Mouse (Mus musculus): ENCODE results near the gene C1qtnf12. TPM values are rescaled to one million over a fixed set of nuclear protein-coding genes. Genes with fewer than 3 reads are reported as not detected.

C1qtnf12 gene
- polyA plus RNA-seq, 1 experiment from 2014 or later, result 43.5 TPM

DNA sequence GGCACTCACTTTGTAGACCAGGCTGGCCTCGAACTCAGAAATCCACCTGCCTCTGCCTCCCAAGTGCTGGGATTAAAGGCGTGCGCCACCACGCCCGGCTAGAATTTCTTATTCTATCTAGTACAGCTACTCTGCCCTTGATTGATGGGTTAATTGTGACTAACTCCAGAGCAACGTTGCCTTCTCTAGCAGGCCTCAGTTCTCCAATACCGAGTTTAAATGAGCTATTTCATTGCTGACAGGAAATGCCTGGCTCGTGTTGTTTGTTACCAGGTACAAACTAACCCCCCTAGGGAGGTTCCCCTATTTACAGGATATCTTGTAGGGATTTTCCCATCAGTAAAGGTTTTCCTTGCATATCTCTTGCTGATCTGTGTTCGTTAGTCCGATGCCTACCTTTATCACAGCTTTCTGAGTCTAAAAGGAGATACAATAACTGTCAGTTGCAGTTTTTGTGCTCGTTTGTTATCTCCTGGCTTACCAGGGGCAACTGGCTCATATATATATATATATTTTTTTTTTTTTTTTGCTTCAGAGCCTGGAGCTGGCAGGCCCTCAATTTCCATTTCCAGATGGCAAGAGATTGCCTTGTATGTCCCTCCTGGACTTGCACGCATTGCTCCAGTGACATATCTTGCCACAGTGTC, 19.4 kb downstream of the C1qtnf12 start:
- Histone ChIP-seq H3K4me1 (ENCODE audit: insufficient read depth) (no peaks in the 10 kb centered on the region), H3K36me3 (ENCODE audit: insufficient read depth) (no peaks in the 10 kb centered on the region), H3K4me2 (no peak overlapping the region), H3K27ac (ENCODE audit: low read depth) (no peak overlapping the region), H3K9me3 (ENCODE audit: low read depth, low read length) (no peaks in the 10 kb centered on the region), H3K27me3 (ENCODE audit: insufficient read depth, low read length) (no peaks in the 10 kb centered on the region), H3K9ac (no peak overlapping the region), H3K4me3 (ENCODE audit: low read depth, low read length) (no peak overlapping the region)
- 76% methylated on average over 12 of the region's 12 CpGs for WGBS
- no peak for TF ChIP-seq CTCF (IDR thresholded peaks at IDR 0.05; ENCODE audit: low read depth)
- DNase-seq (no peak), ATAC-seq (ENCODE audit: insufficient read depth) (no peak)

GRCm38 (mm10) chr4:155983788-155984187, 21.7 kb downstream of the C1qtnf12 start:
- H3K36me3 ChIP-seq (ENCODE audit: insufficient read depth), result no peaks in the 10 kb centered on the region
- no peak overlapping the region for H3K4me3 ChIP-seq (ENCODE audit: low read depth, low read length)
- H3K4me1 ChIP-seq (ENCODE audit: insufficient read depth), result no peaks in the 10 kb centered on the region
- WGBS, result 24% methylated on average over 2 of the region's 2 CpGs
- no peak for TF ChIP-seq CTCF (IDR thresholded peaks at IDR 0.05; ENCODE audit: low read depth)
- H3K4me2 ChIP-seq, result no peak overlapping the region
- no peak for DNase-seq
- H3K9me3 ChIP-seq (ENCODE audit: low read depth, low read length), result no peaks in the 10 kb centered on the region
- H3K27me3 ChIP-seq (ENCODE audit: insufficient read depth, low read length), result no peaks in the 10 kb centered on the region
- ATAC-seq (ENCODE audit: insufficient read depth), result no peak
- H3K9ac ChIP-seq, result no peak overlapping the region
- no peak overlapping the region for H3K27ac ChIP-seq (ENCODE audit: low read depth)

DNA sequence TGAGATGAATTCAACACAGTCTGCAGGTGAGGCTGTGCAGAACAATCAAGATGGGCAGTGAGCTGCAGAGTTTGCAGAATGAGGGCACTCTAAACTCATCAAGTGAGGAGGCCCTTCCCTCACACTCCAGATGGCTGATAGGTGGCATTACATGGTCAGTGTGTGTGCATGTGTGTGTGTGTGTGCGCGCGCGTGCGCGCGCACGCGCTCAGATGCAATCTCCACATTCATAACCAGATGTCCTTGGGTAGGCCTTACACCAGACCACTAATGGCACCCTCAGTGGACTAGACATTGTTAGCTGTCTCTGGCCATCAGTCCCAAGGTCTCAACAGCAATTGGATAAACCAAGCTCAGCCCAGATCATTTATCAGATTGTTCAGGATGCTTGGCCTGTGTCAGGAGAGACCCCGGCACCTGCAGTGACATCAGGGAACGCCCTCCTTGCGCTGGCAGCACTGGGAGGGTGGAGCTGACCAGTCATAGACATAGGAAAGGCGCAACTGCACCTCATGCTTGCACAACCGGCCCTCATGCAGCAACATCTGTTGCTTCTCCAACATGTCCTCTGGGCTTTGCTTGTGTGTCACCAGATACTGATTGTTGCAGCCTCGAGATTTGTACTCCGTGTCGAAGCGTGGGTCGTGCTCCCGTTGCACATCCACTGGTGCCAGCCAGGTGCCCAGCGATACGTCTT, 29.2 kb downstream of the C1qtnf12 start:
- 81% methylated on average over 22 of the region's 22 CpGs for WGBS
- Histone ChIP-seq H3K27ac (ENCODE audit: low read depth) (peak overlapping the region; percentile 96; the same call in 1 of the 2 replicates), H3K4me3 (ENCODE audit: low read depth, low read length) (peak overlapping the region; percentile 86), H3K36me3 (ENCODE audit: insufficient read depth) (peaks cover 17% of the 10 kb centered on the region), H3K4me1 (ENCODE audit: insufficient read depth) (peaks cover 13% of the 10 kb centered on the region), H3K9me3 (ENCODE audit: low read depth, low read length) (no peaks in the 10 kb centered on the region), H3K4me2 (peak overlapping the region; percentile 100), H3K27me3 (ENCODE audit: insufficient read depth, low read length) (no peaks in the 10 kb centered on the region), H3K9ac (peak overlapping the region; percentile 76)
- ATAC-seq (ENCODE audit: insufficient read depth), result no peak
- DNase-seq, result no peak
- no peak for TF ChIP-seq CTCF (IDR thresholded peaks at IDR 0.05; ENCODE audit: low read depth)

DNA sequence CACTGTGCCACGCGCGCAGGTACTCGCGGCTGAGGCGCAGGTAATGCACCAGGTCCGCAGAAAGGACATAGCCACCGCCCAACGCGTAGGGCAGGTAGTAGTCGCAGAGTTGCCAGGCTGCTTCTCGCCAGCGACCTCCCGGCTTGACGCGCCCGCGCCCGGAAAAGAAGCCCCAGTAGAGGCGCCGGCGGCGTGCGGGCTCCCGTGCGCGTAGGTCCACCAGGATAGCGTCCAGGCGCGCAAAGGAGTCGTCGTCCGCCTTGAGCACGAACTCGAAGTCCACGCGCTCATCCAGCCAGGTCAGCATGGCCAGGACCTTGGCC, 29.8 kb downstream of the C1qtnf12 start:
- H3K9me3 ChIP-seq (ENCODE audit: low read depth, low read length), result no peaks in the 10 kb centered on the region
- peak overlapping the region; percentile 86 for H3K4me3 ChIP-seq (ENCODE audit: low read depth, low read length)
- ATAC-seq (ENCODE audit: insufficient read depth) (no peak; the same call in 1 of the 2 replicates), DNase-seq (no peak)
- no peak for TF ChIP-seq CTCF (IDR thresholded peaks at IDR 0.05; ENCODE audit: low read depth)
- no peaks in the 10 kb centered on the region for H3K27me3 ChIP-seq (ENCODE audit: insufficient read depth, low read length)
- WGBS, result 24% methylated on average over 37 of the region's 37 CpGs
- peaks cover 22% of the 10 kb centered on the region for H3K36me3 ChIP-seq (ENCODE audit: insufficient read depth)
- H3K27ac ChIP-seq (ENCODE audit: low read depth), result peak overlapping the region; percentile 96
- peaks cover 13% of the 10 kb centered on the region for H3K4me1 ChIP-seq (ENCODE audit: insufficient read depth)
- H3K4me2 ChIP-seq, result peak overlapping the region; percentile 100
- peak overlapping the region; percentile 76 for H3K9ac ChIP-seq

DNA sequence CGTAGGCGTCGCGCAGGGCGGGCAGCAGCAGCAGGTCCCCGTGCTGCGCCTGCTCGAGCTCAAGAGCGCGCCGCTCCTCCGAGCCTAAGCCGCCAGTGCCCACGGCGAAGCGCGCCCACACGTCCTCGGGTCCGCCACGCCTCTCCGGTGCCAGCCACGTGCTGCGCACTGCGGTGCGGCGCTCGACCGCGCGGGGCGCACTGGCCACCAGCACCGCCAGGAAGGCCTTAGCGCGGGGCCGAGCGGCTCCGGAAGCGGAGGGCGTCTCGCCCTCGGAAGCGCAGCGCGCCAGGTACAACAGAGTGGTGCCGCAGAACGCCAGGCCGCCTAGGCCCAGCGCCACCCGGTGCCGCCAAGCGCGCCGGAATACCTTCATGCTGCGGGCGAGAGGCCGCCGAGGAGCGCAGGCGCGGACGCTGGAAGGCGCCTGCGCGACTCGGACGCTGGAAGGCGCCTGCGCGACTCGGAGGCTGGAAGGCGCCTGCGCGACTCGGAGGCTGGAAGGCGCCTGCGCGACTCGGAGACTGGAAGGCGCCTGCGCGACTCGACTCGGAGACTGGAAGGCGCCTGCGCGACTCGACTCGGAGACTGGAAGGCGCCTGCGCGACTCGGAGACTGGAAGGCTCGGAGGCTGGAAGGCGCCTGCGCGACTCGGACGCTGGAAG, 30.3 kb downstream of the C1qtnf12 start, which contains the start of the genes B3galt6 and Sdf4:
B3galt6 (minus strand) TSS at position 409 of the 665 bp plus-strand sequence.
Sdf4 (plus strand) TSS at position 632 of the 665 bp plus-strand sequence.
- H3K36me3 ChIP-seq (ENCODE audit: insufficient read depth), result peaks cover 27% of the 10 kb centered on the region
- ATAC-seq (ENCODE audit: insufficient read depth) (peak; percentile 89), DNase-seq (peak; percentile 94)
- under 1% methylated on average over 94 of the region's 99 CpGs for WGBS
- peak within 1 kb of the TSS; percentile 96 for H3K27ac ChIP-seq (ENCODE audit: low read depth)
- H3K4me3 ChIP-seq (ENCODE audit: low read depth, low read length), result peak within 1 kb of the TSS; percentile 86
- peak; percentile 54 for TF ChIP-seq CTCF (IDR thresholded peaks at IDR 0.05; ENCODE audit: low read depth)
- peak within 1 kb of the TSS; percentile 84 for H3K9ac ChIP-seq
- peaks cover 13% of the 10 kb centered on the region for H3K4me1 ChIP-seq (ENCODE audit: insufficient read depth)
- no peaks in the 10 kb centered on the region for H3K27me3 ChIP-seq (ENCODE audit: insufficient read depth, low read length)
- H3K9me3 ChIP-seq (ENCODE audit: low read depth, low read length), result no peaks in the 10 kb centered on the region
- peak within 1 kb of the TSS; percentile 100 for H3K4me2 ChIP-seq

DNA sequence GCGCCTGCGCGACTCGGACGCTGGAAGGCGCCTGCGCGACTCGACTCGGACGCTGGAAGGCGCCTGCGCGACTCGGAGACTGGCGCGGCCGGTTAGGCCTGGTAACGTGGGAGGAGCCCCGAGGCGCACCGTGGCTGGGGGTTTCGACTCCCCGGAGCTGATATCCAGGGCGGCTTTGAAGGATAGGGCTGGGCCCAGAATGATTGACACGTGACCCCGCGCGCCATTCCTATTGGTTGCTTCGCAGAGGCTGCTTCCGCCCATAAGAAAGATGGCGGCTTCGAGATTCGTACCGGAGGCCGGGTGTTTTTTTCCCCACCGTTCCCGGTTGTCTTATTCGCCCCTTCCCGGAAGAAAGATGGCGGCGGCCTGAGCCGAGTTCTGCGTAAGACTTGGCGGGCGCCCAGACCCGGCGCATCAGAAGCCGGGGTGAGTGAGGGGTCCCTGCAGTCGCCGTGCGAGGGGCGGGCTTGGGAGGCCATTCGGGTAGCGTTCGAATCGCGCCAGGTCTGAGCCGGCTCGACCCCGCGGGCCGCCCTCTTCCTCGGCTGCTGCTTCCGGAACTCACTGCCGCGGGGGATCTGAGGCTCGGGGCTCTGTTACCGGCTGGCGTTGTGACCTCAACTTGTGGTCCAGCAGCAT, 30.9 kb downstream of the C1qtnf12 start:
- peak; percentile 87 for ATAC-seq (ENCODE audit: insufficient read depth)
- Histone ChIP-seq H3K4me3 (ENCODE audit: low read depth, low read length) (peak overlapping the region; percentile 86), H3K27ac (ENCODE audit: low read depth) (peak overlapping the region; percentile 92), H3K9me3 (ENCODE audit: low read depth, low read length) (no peaks in the 10 kb centered on the region), H3K27me3 (ENCODE audit: insufficient read depth, low read length) (no peaks in the 10 kb centered on the region), H3K4me2 (peak overlapping the region; percentile 69), H3K36me3 (ENCODE audit: insufficient read depth) (peaks cover 34% of the 10 kb centered on the region), H3K9ac (peak overlapping the region; percentile 84), H3K4me1 (ENCODE audit: insufficient read depth) (peaks cover 13% of the 10 kb centered on the region)
- peak; percentile 98 for DNase-seq
- WGBS, result under 1% methylated on average over 70 of the region's 70 CpGs
- TF ChIP-seq CTCF (IDR thresholded peaks at IDR 0.05; ENCODE audit: low read depth), result peak; percentile 32; the same call in 1 of the 2 replicates

Measured in lung, embryonic 14.5 days (tissue).